Mouse (Mus musculus): ENCODE measurements around the gene Fzd1.
A peak's percentile ranks its signal among the peaks of the same experiment; 100 is the strongest.

The Fzd1 gene

GRCm38 (mm10) chr5:4753161-4753560 lies 4.7 kb downstream of the Fzd1 start:
- DNase-seq (ENCODE audit: low spot score), result no peak

GRCm38 (mm10) chr5:4742722-4743121 lies 15.1 kb downstream of the Fzd1 start:
- DNase-seq (ENCODE audit: low spot score), result no peak

- DNase-seq (ENCODE audit: low spot score), result peak; percentile 60
These were observed 20.8 kb downstream of the Fzd1 start for GRCm38 (mm10) chr5:4737013-4737412.

- no peak for DNase-seq (ENCODE audit: low spot score)
These were observed 22.4 kb downstream of the Fzd1 start for GRCm38 (mm10) chr5:4735461-4735860.

- peak; percentile 20 for DNase-seq (ENCODE audit: low spot score)
These were observed 24.6 kb downstream of the Fzd1 start for GRCm38 (mm10) chr5:4733239-4733638.

- no peak for DNase-seq (ENCODE audit: low spot score)
These were observed 25.3 kb downstream of the Fzd1 start for GRCm38 (mm10) chr5:4732241-4733229.

- no peak for DNase-seq (ENCODE audit: low spot score)
These were observed 26.1 kb downstream of the Fzd1 start for GRCm38 (mm10) chr5:4731743-4732215.

- DNase-seq (ENCODE audit: low spot score), result no peak
These were observed 26.8 kb downstream of the Fzd1 start for GRCm38 (mm10) chr5:4731064-4731463.
